Mouse (Mus musculus): ENCODE data around the gene Vps35l.

- TF ChIP-seq POLR2A (IDR thresholded peaks at IDR 0.05; ENCODE audit: borderline replicate concordance, control insufficient read depth, low read depth, low read length): no peak
- no peak for TF ChIP-seq CTCF (IDR thresholded peaks at IDR 0.05; ENCODE audit: control insufficient read depth, insufficient read depth, low read length)
Observed at GRCm38 (mm10) chr7:118751625-118752024, 11.6 kb downstream of the Vps35l start.
